Mouse (Mus musculus): ENCODE measurements around the gene Dapp1. TPM values are rescaled to one million over a fixed set of nuclear protein-coding genes. Genes with fewer than 3 reads are reported as not detected.

Dapp1 gene
- polyA plus RNA-seq, 1 experiment from 2014 or later = 11.4 TPM

DNA sequence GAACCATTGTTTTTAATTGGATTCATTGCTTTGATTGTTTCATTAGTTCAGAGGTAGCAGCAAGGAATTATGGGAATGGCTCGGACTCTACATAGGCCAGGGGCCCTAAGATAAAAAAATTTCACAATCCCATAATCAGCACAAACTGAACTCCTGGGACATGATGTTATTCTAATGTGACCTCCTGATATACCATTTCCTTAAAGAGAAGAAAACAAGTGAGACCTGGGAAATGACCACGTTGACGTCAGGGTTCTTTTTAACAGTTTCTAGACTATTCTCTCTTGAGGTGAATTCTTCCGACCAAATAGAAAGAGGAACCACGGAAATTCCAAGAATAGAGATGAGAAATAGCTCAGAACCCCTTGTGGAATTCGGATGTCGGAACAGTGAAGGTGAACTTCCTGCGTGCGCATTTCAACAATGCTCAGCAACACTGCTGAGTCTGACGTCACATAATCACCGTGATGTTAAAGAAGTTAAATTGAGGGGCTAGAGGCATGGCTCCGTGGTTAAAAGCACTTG is 39.2 kb downstream of the Dapp1 start:
- no peak overlapping the region for H3K4me2 ChIP-seq (replicated peaks; ENCODE audit: low read depth, low read length)
- H3K9ac ChIP-seq (ENCODE audit: low read depth, low read length) = no peak overlapping the region
- ATAC-seq (ENCODE audit: low FRiP score, low TSS enrichment) = no peak
- H3K4me1 ChIP-seq (ENCODE audit: control insufficient read depth, insufficient read depth, low read length) = no peaks in the 10 kb centered on the region; the same call in 1 of the 2 replicates
- H3K36me3 ChIP-seq (ENCODE audit: control insufficient read depth, insufficient read depth, low read length) = no peaks in the 10 kb centered on the region
- H3K27me3 ChIP-seq (ENCODE audit: control insufficient read depth, insufficient read depth, low read length) = no peaks in the 10 kb centered on the region
- WGBS = 85% methylated on average over 12 of the region's 12 CpGs
- no peak overlapping the region for H3K27ac ChIP-seq (ENCODE audit: low read depth, low read length)
- H3K4me3 ChIP-seq (ENCODE audit: low read length) = no peak overlapping the region
- H3K9me3 ChIP-seq (ENCODE audit: control insufficient read depth, low read length) = no peaks in the 10 kb centered on the region

DNA sequence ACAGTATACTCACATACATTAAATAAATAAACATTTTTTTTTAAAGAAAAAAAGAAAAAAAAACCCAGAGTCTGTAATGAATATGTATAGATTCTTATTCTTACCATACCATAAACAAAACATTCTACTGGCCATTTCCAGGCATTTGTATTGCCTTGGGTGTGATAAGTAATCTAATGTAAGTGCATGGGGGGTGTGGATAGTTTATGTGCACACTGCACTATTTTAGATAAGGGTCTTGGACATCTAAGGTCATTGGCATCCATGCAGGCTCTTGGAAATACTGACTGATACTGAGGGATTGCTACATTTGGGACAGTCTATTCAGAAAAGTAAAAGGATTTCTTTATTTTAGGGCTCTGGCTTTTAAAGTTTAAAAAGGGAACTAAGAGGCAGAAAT is 39.8 kb downstream of the Dapp1 start:
- Histone ChIP-seq H3K4me2 (replicated peaks; ENCODE audit: low read depth, low read length) (no peak overlapping the region), H3K9ac (ENCODE audit: low read depth, low read length) (no peak overlapping the region), H3K4me1 (ENCODE audit: control insufficient read depth, insufficient read depth, low read length) (peaks cover 4% of the 10 kb centered on the region; the same call in 1 of the 2 replicates), H3K4me3 (ENCODE audit: low read length) (no peak overlapping the region), H3K9me3 (ENCODE audit: control insufficient read depth, low read length) (no peaks in the 10 kb centered on the region), H3K27me3 (ENCODE audit: control insufficient read depth, insufficient read depth, low read length) (no peaks in the 10 kb centered on the region), H3K27ac (ENCODE audit: low read depth, low read length) (no peak overlapping the region), H3K36me3 (ENCODE audit: control insufficient read depth, insufficient read depth, low read length) (no peaks in the 10 kb centered on the region)
- ATAC-seq (ENCODE audit: low FRiP score, low TSS enrichment) = no peak

DNA sequence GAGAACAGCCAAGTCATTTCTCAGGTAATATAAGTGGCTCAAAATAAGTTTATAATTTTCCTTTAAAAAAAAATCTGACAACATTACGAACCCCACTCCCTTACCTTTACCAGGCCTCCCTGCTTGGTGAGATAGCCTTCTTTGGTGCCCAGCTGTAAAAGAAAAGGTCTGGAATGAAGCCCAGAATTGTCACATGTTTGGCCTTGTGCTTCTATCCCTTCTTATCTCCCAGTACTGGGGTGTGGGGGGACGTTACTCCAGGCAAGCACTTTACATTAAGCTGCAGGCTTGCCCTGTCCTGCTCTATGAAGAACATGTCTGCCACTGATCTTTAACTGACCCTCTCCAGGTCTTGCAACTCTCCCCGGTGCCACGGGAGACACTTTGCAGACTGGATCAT is 40.6 kb downstream of the Dapp1 start:
- peaks cover 10% of the 10 kb centered on the region; the same call in 1 of the 2 replicates for H3K4me1 ChIP-seq (ENCODE audit: control insufficient read depth, insufficient read depth, low read length)
- ATAC-seq (ENCODE audit: low FRiP score, low TSS enrichment) = no peak
- H3K4me2 ChIP-seq (replicated peaks; ENCODE audit: low read depth, low read length) = no peak overlapping the region
- H3K9ac ChIP-seq (ENCODE audit: low read depth, low read length) = no peak overlapping the region
- H3K27me3 ChIP-seq (ENCODE audit: control insufficient read depth, insufficient read depth, low read length) = no peaks in the 10 kb centered on the region
- H3K9me3 ChIP-seq (ENCODE audit: control insufficient read depth, low read length) = no peaks in the 10 kb centered on the region
- 75% methylated on average over 4 of the region's 4 CpGs for WGBS
- H3K4me3 ChIP-seq (ENCODE audit: low read length) = no peak overlapping the region
- no peaks in the 10 kb centered on the region for H3K36me3 ChIP-seq (ENCODE audit: control insufficient read depth, insufficient read depth, low read length)
- H3K27ac ChIP-seq (ENCODE audit: low read depth, low read length) = no peak overlapping the region

DNA sequence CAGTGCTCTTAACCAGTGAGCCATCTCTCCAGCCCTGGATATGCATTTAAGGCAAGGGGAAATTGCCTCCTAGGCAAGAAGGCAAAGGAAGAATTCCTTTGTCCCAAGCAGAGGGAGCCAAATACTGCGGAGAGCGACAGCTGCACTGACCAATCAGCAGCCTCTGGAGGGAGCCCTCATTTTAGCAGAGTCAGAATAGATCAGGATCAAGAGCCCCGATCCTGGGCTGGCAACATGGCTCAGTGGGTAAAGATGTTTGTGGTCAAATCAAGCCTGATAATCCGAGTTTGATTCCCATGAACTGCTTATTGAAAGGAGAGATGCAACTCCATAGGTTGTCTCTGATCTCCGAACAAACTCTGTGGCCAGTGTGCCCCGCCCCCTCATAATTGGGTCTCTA is 42.7 kb downstream of the Dapp1 start:
- H3K9ac ChIP-seq (ENCODE audit: low read depth, low read length) = no peak overlapping the region
- H3K27ac ChIP-seq (ENCODE audit: low read depth, low read length) = no peak overlapping the region
- WGBS = 56% methylated on average over 6 of the region's 6 CpGs
- H3K9me3 ChIP-seq (ENCODE audit: control insufficient read depth, low read length) = no peaks in the 10 kb centered on the region
- peaks cover 10% of the 10 kb centered on the region; the same call in 1 of the 2 replicates for H3K4me1 ChIP-seq (ENCODE audit: control insufficient read depth, insufficient read depth, low read length)
- peak; percentile 66; the same call in 1 of the 2 replicates for ATAC-seq (ENCODE audit: low FRiP score, low TSS enrichment)
- H3K36me3 ChIP-seq (ENCODE audit: control insufficient read depth, insufficient read depth, low read length) = no peaks in the 10 kb centered on the region
- no peaks in the 10 kb centered on the region for H3K27me3 ChIP-seq (ENCODE audit: control insufficient read depth, insufficient read depth, low read length)
- H3K4me2 ChIP-seq (replicated peaks; ENCODE audit: low read depth, low read length) = no peak overlapping the region
- H3K4me3 ChIP-seq (ENCODE audit: low read length) = no peak overlapping the region

DNA sequence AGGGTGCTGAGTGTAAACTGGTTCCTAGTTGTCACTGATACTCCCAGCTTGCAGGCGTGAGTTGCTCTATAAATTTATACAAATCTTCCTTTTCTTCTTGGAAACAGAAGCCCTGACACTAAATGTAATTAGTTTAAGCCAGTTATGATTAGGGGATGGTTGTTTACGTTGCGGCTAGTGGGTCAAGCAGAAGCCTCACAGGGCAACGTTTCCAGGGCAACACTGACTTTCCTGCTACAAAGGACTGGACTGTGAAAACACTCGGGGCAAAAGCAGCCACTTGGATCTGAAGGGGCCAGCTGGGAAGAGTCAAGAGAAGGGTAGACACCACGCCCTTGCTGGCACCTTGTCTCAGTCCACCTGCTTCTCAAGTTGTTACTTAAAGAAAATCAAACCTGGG is 44.8 kb downstream of the Dapp1 start:
- peaks cover 10% of the 10 kb centered on the region; the same call in 1 of the 2 replicates for H3K4me1 ChIP-seq (ENCODE audit: control insufficient read depth, insufficient read depth, low read length)
- no peak; the same call in 1 of the 2 replicates for ATAC-seq (ENCODE audit: low FRiP score, low TSS enrichment)
- no peak overlapping the region for H3K27ac ChIP-seq (ENCODE audit: low read depth, low read length)
- H3K9me3 ChIP-seq (ENCODE audit: control insufficient read depth, low read length) = no peaks in the 10 kb centered on the region
- WGBS = 28% methylated on average over 6 of the region's 6 CpGs
- no peaks in the 10 kb centered on the region for H3K27me3 ChIP-seq (ENCODE audit: control insufficient read depth, insufficient read depth, low read length)
- H3K9ac ChIP-seq (ENCODE audit: low read depth, low read length) = no peak overlapping the region
- no peaks in the 10 kb centered on the region for H3K36me3 ChIP-seq (ENCODE audit: control insufficient read depth, insufficient read depth, low read length)
- no peak overlapping the region for H3K4me3 ChIP-seq (ENCODE audit: low read length)
- H3K4me2 ChIP-seq (replicated peaks; ENCODE audit: low read depth, low read length) = no peak overlapping the region

DNA sequence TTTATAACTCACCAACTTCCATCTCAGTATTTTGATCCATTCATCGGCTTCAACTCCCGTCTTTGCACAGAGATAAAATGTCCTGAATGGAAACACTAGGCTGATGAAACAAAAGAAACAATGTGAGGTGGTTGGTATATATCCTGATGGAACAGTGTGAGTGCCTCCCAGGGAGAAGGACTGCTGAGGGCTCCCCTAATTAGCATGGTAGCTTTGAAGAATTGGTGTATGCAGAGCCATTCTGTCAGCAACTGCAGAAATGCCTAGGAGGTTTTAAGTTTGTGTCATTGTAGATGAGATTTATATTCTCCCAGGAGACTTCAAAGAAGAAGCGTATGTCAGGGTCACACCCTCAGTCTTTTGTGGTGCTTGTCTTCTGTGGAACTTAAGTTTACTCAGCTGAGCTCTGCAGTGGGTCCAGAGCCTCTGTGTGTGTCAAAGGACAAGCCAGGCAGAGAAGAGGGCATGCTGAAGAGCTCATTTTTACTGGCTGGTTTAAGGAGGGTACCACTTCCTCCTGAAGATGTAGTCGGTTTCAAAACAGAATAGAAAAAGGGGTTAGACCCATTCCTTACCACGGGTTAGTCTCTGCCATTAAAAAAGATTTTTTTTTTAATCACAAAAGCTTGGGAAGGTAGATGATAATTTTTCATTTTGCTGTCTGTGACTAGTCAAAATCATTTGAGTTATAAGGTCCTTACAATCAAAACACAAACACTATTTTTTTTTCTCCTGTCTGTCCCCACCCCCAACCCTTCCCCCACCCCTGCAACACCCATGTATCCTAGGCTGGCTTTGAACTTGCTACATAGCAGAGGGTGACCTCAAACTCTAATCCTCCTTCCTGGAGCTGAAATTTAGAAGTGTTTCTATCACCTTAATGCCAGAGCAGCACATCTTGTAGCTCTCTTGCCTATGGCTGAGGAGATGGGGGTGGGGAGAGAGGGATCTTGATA is 45.5 kb downstream of the Dapp1 start:
- Histone ChIP-seq H3K9ac (ENCODE audit: low read depth, low read length) (no peak overlapping the region), H3K4me3 (ENCODE audit: low read length) (no peak overlapping the region), H3K27ac (ENCODE audit: low read depth, low read length) (no peak overlapping the region), H3K27me3 (ENCODE audit: control insufficient read depth, insufficient read depth, low read length) (no peaks in the 10 kb centered on the region), H3K36me3 (ENCODE audit: control insufficient read depth, insufficient read depth, low read length) (no peaks in the 10 kb centered on the region), H3K9me3 (ENCODE audit: control insufficient read depth, low read length) (no peaks in the 10 kb centered on the region), H3K4me2 (replicated peaks; ENCODE audit: low read depth, low read length) (no peak overlapping the region), H3K4me1 (ENCODE audit: control insufficient read depth, insufficient read depth, low read length) (peaks cover 10% of the 10 kb centered on the region; the same call in 1 of the 2 replicates)
- 39% methylated on average over 5 of the region's 5 CpGs for whole genome bisulfite sequencing
- ATAC-seq (ENCODE audit: low FRiP score, low TSS enrichment) = peak; percentile 38; the same call in 1 of the 2 replicates

DNA sequence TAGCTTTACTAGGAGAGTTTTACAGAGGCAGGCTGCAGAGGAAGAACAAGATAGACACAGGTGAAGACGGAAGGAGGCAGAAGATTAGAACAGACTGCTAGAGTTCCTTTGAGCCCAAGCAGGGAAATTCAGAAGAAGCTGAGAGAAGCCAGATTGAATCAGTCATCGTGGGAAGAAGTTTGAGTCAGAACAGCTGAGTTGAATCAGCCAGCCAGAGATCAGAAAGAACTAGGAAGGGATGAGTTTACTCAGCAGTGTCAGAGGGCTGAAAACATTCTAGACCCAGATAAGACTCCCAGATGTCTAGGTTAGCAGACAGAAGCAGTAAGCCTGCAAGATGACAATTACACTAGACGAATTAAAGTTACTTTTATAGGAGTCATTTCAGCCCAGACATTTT is 47.4 kb downstream of the Dapp1 start:
- H3K4me1 ChIP-seq (ENCODE audit: control insufficient read depth, insufficient read depth, low read length) = peaks cover 10% of the 10 kb centered on the region; the same call in 1 of the 2 replicates
- WGBS = 63% methylated on average over 3 of the region's 3 CpGs
- H3K27me3 ChIP-seq (ENCODE audit: control insufficient read depth, insufficient read depth, low read length) = no peaks in the 10 kb centered on the region
- no peaks in the 10 kb centered on the region for H3K9me3 ChIP-seq (ENCODE audit: control insufficient read depth, low read length)
- H3K4me3 ChIP-seq (ENCODE audit: low read length) = no peak overlapping the region
- no peak overlapping the region for H3K4me2 ChIP-seq (replicated peaks; ENCODE audit: low read depth, low read length)
- H3K9ac ChIP-seq (ENCODE audit: low read depth, low read length) = no peak overlapping the region
- no peak overlapping the region for H3K27ac ChIP-seq (ENCODE audit: low read depth, low read length)
- peaks cover 7% of the 10 kb centered on the region; the same call in 1 of the 2 replicates for H3K36me3 ChIP-seq (ENCODE audit: control insufficient read depth, insufficient read depth, low read length)
- no peak for ATAC-seq (ENCODE audit: low FRiP score, low TSS enrichment)

DNA sequence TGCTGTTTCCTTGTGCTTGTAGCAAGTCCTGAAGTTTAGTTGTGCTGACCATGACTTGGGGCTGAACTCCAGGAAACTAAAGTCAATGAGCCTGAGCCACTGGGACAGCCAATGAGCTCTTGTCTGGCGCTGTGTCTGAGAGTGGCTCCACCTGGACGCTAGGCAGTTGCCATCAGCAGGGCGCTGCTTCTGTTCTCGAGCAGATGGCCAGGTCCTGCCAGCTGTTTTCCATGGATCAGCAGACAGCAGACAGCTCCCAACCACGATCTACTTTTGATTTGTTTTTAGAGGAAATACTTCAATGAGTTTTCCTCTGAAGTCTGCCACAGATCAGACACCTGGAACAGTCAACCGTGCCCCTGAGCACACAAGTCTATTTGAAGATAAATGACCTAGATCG is 48.6 kb downstream of the Dapp1 start:
- Histone ChIP-seq H3K4me2 (replicated peaks; ENCODE audit: low read depth, low read length) (no peak overlapping the region), H3K27ac (ENCODE audit: low read depth, low read length) (no peak overlapping the region), H3K27me3 (ENCODE audit: control insufficient read depth, insufficient read depth, low read length) (no peaks in the 10 kb centered on the region), H3K4me3 (ENCODE audit: low read length) (no peak overlapping the region), H3K36me3 (ENCODE audit: control insufficient read depth, insufficient read depth, low read length) (peaks cover 11% of the 10 kb centered on the region; the same call in 1 of the 2 replicates), H3K9me3 (ENCODE audit: control insufficient read depth, low read length) (no peaks in the 10 kb centered on the region), H3K4me1 (ENCODE audit: control insufficient read depth, insufficient read depth, low read length) (peaks cover 10% of the 10 kb centered on the region; the same call in 1 of the 2 replicates), H3K9ac (ENCODE audit: low read depth, low read length) (no peak overlapping the region)
- peak; percentile 85 for ATAC-seq (ENCODE audit: low FRiP score, low TSS enrichment)
- WGBS = 20% methylated on average over 7 of the region's 7 CpGs

DNA sequence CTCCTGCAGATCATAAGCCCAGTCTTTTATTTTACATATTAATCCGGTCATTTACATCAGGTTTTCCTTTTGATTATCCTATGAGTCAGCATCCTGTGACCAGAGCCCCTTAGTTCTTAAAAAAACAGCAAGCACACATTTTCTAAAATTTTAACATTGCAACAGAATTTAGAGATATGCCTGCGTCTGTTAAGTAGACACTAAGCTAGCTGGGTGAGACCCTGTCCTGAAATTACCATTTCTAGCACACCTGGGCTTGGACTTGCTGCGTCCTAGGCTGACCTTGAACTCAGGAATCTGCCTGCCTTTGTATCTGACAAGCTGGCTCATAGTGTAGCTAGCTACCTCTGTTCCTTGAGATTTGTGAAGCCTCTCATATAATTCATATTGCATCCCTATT is 51.4 kb downstream of the Dapp1 start:
- Histone ChIP-seq H3K4me3 (ENCODE audit: low read length) (no peak overlapping the region), H3K36me3 (ENCODE audit: control insufficient read depth, insufficient read depth, low read length) (peaks cover 27% of the 10 kb centered on the region), H3K27me3 (ENCODE audit: control insufficient read depth, insufficient read depth, low read length) (no peaks in the 10 kb centered on the region), H3K9me3 (ENCODE audit: control insufficient read depth, low read length) (no peaks in the 10 kb centered on the region), H3K9ac (ENCODE audit: low read depth, low read length) (no peak overlapping the region), H3K4me1 (ENCODE audit: control insufficient read depth, insufficient read depth, low read length) (no peaks in the 10 kb centered on the region), H3K4me2 (replicated peaks; ENCODE audit: low read depth, low read length) (no peak overlapping the region), H3K27ac (ENCODE audit: low read depth, low read length) (no peak overlapping the region)
- WGBS = 93% methylated on average over 3 of the region's 3 CpGs
- no peak for ATAC-seq (ENCODE audit: low FRiP score, low TSS enrichment)
